18 mouse cellular contexts compared by ENCODE assay signal in genomic region chr17:70511401-70511800, GRCm38 (mm10).
"Had no signal": no experiment of that assay in that cellular context is flagged by ENCODE, and none has a peak within 500 bp of the region (broad histone marks: within the 10 kb centered on the region; RNA-seq: fewer than 3 reads in every experiment).

No protein-coding gene starts in this region.

- ATAC-seq: liver, postnatal 0 days; midbrain, embryonic 16.5 days had no signal

- H3K4me3 ChIP-seq: liver, embryonic 15.5 days; lung, embryonic 15.5 days; midbrain, embryonic 10.5 days; midbrain, embryonic 12.5 days; myocyte; neural tube, embryonic 12.5 days; stomach, embryonic 15.5 days had no signal

- DNase-seq: liver, postnatal 0 days; lung, adult 2 months; lung, postnatal 10 days; lung, postnatal 4 days; midbrain, embryonic 14.5 days; right cerebral cortex, postnatal 14 days; thymus, adult 2 months; thymus, postnatal 25 days; thymus, postnatal 4 days had no signal

- H3K27ac ChIP-seq: liver, embryonic 15.5 days; lung, embryonic 15.5 days; midbrain, embryonic 10.5 days; midbrain, embryonic 12.5 days; neural tube, embryonic 12.5 days; stomach, embryonic 15.5 days; stomach, postnatal 0 days had no signal
